Mouse (Mus musculus) ovary, postnatal 14 days (tissue): Measurements from ENCODE around the gene Kif23.

Experiments
- DNase-seq: peaks from one replicate; pipeline ENCODE4 v3.0.0; 2022; ENCODE audit warnings: low spot score

Kif23 gene

GRCm38 (mm10) chr9:61902445-61902844, 44.1 kb downstream of the Kif23 start:
- DNase-seq: no peak

GRCm38 (mm10) chr9:61901574-61901973, 45.0 kb downstream of the Kif23 start:
- no peak for DNase-seq

GRCm38 (mm10) chr9:61899804-61900203, 46.8 kb downstream of the Kif23 start:
- peak; percentile 83 for DNase-seq

DNA sequence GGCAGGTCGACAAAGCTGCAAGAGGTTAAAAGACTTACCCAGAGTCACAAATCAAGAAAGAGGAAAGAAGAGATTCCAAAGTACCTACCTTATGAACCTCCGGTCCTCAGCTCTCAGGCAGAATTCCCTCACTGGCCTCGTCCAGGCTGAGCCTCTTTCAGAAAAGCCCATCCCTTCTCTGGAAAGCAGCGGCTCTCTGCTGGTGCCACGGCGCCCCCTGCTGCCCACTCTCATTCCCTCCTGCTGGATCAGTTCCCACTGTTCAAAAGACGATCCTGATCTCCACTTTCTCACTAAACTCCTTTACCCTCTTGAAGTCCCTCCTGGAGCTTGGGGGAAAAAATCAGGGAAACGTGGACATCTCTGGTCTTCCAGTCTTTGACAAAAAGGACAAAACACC, 48.2 kb downstream of the Kif23 start:
- peak; percentile 85 for DNase-seq

DNA sequence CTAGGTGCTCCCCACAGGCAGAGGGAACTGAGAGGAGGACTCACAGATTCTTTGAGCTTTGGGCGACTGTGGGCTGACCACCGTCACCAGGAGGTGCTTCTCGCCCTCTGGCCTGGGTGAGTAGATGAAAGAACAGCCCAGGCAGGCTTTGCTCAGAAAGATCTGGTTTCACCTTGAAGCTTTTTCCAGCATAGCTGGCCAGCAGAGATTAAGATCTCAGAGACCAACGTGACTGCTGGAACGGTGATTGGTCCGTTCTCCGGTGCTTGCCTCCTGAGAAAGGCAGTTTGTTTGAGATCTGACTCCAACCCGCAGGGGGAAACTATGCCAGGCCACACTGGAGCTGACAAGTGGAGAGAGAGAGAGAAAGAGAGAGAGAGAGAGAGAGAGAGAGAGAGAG, 51.6 kb downstream of the Kif23 start:
- DNase-seq: no peak

- DNase-seq: no peak
Observed at GRCm38 (mm10) chr9:61889855-61890254, 56.7 kb downstream of the Kif23 start.

DNA sequence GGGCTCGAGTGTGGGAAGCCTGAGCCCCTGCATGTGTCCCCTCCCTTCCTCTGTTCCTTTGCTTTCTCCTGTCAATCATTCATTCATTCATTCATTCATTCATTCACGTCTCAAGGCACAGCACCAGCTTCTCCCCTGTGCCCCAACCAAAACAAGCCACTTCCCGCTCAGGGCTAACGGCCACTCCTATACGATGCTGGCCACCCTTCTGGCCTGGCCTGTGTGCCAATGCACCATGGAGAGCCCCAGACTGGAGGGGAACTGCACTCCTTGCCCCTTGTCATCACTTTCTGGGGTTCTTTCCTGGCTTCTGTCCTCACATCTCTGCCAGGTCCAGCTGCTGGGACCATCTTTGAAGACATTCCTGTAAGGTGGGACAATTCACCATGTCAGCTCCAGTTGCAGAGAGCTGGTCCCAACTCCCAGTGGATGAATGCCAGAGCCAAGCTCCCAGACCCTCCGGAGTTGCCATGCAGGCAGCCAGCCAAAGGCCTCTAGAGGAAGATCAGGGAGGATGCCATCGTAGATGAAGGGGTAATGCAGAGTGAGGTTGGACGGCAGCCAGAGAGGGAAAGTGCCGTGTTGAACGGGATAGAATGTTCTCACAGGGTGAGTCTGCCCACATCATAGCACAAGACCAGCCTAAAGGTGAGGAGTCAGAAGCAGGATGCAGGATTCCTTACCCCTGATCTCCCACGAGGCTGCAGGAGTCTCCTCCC, 58.8 kb downstream of the Kif23 start:
- DNase-seq: no peak

DNA sequence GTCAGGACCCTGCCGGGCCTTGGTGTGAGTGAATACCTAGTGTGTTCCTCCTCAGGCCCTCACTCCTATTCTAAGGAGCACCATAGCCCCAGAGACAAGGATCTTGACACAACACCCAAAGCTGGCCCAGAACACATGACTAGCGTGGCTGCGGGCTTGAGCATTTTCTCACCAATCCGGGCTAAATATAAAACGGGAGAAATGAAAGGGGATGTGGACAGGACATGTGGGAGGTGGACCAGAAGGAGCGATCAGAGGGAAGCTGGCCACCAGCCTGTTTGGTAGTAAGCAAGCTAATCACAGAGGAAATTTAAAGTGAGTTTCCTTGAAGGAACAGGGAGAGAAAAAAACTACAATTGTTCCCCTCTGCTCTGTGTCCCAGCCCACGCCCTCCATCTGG, 60.6 kb downstream of the Kif23 start:
- DNase-seq: no peak

DNA sequence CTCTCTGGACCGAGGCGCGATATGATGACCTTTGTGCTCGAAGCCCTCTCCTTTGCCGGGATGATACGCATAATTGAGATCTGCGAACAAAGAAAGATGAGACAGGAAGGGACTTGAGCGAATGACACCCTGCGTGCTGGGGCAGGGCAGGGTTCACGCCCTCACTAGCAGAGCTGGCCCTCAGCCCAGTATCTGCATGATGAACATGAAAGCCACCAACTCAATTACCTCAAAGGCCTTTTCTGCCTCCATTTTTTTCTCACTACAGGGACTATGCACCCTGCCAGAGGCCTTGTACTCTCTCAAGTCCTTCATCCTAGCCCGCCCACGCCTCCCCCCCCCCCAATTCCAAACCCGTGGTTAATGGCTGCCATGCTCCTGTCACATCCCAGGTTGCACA, 61.6 kb downstream of the Kif23 start:
- no peak for DNase-seq

- DNase-seq: no peak
Observed at GRCm38 (mm10) chr9:61884375-61884774, 62.2 kb downstream of the Kif23 start.

DNA sequence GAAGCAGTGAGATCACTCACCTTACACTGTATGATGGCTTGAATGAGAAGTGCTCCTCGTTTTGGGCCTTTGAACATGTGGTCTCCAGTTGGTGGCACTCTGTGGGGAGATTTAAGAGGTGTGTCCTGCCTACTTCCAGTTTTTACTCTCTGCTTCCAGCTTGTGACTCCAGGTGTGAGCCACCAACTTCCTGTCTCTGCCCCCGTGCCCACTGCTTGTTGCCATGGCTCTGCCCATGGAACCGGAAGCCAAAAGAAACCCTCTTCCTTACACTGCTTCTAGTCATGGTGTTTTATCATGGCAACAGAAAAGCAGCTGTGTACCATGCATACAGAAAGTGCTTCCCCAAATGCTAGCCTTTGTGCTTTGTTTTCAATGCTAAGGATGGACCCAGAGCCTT, 64.4 kb downstream of the Kif23 start:
- DNase-seq: no peak

GRCm38 (mm10) chr9:61878889-61879288, 67.7 kb downstream of the Kif23 start:
- peak; percentile 58 for DNase-seq

GRCm38 (mm10) chr9:61877373-61878112, 69.0 kb downstream of the Kif23 start:
- no peak for DNase-seq

- no peak for DNase-seq
Observed at GRCm38 (mm10) chr9:61873325-61873724, 73.2 kb downstream of the Kif23 start.

- DNase-seq: no peak
Observed at GRCm38 (mm10) chr9:61872246-61872941, 74.2 kb downstream of the Kif23 start.

DNA sequence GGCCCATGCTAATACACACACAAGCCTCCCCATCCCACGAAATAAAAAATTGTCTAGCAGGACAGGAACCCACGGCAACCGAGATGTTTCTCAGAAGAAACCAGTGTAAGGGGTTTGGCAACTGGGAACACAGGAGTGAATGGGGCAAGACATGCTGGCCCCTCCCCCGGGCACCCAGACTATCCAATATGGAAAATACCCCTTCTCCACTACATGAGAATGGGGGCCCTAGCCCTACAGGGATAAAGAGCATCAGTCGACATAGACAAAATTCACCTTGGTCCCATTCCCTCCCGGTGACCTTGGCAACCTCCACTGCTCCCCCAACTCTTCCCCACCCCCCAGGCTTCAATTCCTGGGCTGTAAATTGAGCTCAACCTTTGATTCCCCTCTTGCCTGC, 74.7 kb downstream of the Kif23 start:
- DNase-seq: no peak

DNA sequence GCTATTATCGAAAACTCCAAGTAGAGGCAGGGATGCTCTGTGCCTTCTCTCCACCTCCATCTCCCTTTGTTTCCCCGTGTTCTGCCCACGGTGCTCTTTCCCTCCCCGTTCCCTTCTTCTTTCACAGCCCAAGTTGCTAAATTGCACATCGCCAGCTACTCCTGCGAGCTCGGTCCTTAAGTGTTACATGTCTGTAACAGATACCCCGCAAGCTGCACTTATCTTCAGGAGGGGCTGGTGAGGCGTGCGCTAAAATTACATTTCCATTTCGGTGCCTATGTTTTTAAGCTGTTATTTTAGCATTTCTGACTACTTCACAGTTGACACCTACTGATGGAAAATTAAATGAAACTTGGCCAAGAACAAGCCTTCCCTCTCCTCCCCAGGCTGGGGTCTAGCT, 78.9 kb downstream of the Kif23 start:
- no peak for DNase-seq
